Mouse (Mus musculus) ovary, postnatal 10 days (tissue): ENCODE data around the gene Bmpr1a.

Experiments
- DNase-seq: peaks from one replicate; pipeline ENCODE4 v3.0.0; 2022; ENCODE audit warnings: low spot score

Gene Bmpr1a

DNA sequence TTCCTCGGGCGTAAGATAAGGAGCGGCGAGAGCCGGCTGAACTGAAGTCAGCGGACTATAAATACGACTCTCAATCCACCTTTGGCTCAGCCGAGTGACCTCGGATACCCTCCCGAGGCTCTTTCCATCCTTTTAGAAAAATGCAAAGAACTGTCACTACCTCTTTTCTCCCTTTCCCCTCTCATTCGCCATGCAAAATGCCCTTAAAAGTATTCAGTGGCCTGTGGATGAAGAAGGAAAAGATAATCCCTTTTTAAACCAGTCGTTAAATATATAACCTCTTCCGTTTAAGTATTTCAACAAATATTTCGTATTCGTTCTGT is at the start of gene Bmpr1a:
Gene Bmpr1a, minus strand, starts transcription at position 17 of the 323 bp plus-strand sequence.
- DNase-seq, result no peak

DNA sequence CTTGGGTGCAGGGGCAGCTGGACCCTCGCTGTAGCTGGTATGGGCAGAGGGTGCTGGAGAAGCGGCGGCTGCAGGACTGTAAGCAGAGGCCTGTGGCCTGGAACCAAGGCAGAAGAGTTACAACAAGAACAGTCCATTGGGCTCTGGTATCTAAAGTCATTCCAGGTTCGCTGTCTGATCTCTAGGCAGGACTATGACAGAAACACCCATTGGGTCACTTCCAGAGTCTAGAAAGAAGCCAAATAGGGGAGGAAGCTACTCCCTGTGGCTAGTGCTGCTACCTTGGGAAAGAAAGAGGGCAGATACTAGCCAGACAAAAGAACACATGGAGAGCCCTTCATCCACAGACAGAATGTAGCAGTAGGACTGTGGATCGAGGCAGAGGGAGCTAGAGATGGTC is 49.1 kb upstream of the Bmpr1a start:
- DNase-seq, result no peak

DNA sequence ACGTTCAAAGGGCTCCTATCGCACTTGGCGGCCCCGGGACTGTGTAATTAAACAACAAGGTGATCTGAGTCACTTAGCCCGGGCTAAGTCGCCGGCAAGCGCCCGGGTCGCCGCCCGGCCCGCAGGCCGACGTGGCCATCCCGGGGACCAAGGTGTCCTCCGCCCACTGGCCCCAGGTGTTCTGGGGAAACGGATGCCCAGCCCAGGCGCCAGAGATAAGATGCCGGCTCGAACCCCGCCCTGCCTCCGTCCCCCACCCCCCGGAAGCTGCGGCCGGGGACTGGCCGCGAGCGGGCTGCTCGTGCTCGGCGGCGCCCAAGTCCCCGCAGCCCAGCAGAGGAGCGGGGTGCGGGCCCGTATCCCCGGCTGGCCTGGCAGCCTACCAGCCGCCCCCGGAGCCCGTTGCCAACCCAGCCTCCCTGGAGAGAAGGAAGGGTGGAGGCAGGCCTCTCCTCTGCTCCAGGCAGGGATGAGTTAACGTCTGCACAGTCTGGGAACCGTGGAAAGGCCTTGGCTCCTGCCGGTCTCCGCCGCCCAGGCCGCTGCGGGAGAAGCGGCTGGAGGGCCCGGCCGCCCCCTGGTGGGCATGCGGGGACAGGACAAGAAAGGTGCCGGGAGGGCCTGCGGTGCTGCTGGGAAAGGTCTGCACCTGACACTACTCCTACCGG is 46.0 kb upstream of the Bmpr1a start:
- DNase-seq, result peak; percentile 60

GRCm38 (mm10) chr14:34548391-34549001 is 45.4 kb upstream of the Bmpr1a start:
- peak; percentile 56 for DNase-seq

GRCm38 (mm10) chr14:34544545-34544944 is 41.4 kb upstream of the Bmpr1a start:
- DNase-seq, result no peak

- DNase-seq, result no peak
Observed at GRCm38 (mm10) chr14:34544001-34544400, 40.9 kb upstream of the Bmpr1a start.

DNA sequence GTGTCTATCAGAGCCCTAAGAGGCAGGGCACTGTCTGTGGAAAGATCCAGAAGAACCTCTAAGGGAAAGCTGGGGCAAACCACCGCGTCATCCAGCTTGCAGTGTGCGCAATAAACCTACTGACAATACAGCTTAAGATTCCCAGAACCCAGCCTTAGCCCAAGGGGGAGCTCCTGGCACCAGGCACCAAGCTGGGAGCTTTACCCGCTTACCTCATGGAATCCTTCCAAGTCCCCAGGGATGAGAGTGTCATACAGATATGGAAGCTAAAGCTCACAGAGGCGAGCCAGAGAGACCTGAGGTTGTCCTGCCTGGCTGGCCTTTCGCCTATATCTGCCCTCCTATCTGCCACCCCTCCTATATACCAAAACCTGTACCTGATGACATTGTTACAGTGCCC is 40.5 kb upstream of the Bmpr1a start:
- DNase-seq, result no peak

- DNase-seq, result no peak
Observed at GRCm38 (mm10) chr14:34541896-34542295, 38.8 kb upstream of the Bmpr1a start.

- DNase-seq, result no peak
Observed at GRCm38 (mm10) chr14:34540685-34541162, 37.6 kb upstream of the Bmpr1a start.

DNA sequence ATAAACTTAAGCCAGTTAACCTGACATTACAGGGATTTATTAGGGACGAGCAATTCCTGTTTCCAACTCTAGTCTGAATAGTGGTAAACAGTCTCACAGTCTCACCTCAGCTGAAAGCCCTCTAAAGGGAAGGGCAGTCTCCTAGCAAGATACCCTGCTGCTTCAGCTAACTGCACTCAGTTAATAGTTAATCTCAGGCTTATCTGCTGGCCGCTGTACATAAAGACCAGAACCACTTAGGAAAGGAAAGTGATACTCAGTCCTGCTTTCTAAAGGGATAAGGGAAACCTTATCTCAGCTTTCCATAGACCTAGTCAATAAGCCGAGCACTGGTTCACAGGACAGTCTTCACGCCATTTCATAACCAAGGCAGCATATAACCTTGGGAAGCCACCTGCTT is 32.7 kb upstream of the Bmpr1a start:
- no peak for DNase-seq

GRCm38 (mm10) chr14:34533537-34533936 is 30.4 kb upstream of the Bmpr1a start:
- no peak for DNase-seq

DNA sequence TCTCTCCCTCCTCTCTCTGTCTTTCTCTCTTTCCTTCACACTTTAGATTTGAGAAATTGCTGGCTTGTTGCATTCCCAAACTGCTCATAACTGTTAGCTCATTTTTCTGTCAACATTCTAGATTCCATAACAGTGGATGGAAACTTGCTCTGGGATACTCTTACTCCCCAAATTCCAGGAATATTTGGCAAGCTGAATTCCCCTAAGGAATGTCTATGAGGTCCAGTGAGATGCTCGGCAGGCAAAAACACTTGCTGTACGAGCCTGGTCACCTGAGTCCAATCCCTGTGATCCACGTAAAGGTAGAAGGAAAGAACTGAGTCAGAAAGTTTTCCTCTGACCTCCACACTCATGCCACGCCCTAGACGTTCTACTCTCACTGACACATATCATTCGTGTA is 29.4 kb upstream of the Bmpr1a start:
- no peak for DNase-seq

DNA sequence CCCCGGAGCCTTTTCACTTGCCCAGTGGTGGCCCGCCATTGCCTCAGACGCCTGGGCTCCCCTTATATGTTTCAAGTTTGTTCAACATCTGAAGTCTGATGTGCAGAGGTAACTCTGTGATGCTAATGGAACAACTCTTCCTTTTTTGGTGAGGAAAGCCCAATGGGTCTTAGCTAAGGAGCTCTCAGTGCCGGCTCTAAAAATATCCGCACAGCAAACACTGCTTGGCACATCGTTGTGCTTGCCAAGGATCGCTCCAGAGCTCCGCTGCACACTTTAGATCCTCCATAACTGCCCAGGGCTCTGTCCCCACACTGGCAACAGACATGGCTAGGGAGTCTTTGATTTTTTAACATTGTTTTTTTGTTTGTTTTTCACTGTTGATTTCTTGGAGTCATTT is 25.7 kb upstream of the Bmpr1a start:
- DNase-seq, result no peak

- DNase-seq, result no peak
Observed at GRCm38 (mm10) chr14:34522701-34523100, 19.6 kb upstream of the Bmpr1a start, which contains the start of gene 9230112D13Rik. Gene 9230112D13Rik, minus strand, starts transcription at chr14:34522801.

- no peak for DNase-seq
Observed at GRCm38 (mm10) chr14:34517959-34518544, 14.9 kb upstream of the Bmpr1a start.

DNA sequence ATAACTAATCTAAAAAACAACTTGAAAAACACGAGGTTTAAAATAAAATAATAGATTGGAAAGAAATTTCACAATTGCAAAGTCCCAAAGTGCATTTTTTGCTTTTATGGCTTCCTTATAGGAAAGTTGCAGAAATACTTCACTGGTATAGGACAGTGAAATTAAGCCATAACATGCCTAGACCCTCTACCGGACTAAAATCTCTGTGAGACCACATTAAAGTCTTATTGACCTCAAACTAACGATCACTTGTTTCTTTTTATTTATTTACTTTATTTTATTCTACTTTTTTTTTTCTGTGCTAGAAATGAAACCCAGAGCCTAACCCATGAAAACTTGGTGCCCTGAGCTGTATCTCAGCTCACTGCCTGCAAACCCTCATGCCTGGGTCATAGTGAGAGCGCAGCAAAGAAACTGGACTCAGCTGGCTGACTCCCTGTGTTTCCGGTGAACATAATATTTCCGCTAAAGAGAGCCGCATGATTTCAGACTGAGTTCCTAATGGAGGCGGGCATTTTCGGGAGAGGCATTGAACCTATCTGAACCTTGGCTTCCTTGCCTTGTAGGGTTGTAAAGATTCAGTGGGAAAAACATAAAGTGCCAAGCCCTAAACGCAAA is 13.9 kb upstream of the Bmpr1a start:
- no peak for DNase-seq

DNA sequence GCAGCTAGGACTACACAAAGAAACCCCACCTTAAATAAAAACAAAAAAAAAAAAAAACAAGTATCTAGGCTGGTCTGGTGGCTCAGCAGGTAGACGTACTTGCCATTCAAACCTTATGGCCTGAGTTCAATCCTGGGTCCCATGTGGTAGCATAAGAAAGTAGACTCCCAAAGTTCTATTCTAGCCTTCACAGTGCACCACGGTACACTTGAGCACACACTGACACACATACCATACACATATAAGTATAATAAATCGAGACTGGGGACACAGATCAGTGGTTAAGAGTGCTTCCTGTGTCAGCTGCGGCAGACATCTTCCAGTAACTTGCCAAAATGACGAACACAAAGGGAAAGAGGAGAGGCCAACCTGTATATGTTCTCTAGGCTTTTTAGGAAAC is 12.7 kb upstream of the Bmpr1a start:
- DNase-seq, result no peak

- no peak for DNase-seq
Observed at GRCm38 (mm10) chr14:34514120-34514519, 11.0 kb upstream of the Bmpr1a start.

DNA sequence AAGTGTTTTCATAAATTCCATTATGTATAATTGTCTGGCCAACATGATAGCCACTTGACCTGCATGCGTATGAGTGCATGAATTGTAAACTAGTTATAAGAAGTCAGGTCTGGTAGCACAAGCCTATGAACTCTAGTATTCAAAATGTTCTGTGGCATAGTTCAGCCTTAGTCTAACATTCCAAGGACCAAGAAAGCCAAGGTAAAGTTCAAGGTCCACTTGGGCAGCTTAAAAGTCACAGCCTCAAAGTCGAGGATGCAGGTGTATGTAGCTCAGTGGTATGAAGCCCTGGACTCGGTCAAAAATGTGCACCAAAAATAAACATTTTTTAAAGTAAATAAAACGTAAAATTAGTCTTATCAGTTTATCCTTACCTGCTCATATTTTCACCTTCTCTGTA is 9.5 kb upstream of the Bmpr1a start:
- no peak for DNase-seq

- no peak for DNase-seq
Observed at GRCm38 (mm10) chr14:34511901-34512300, 8.8 kb upstream of the Bmpr1a start.

DNA sequence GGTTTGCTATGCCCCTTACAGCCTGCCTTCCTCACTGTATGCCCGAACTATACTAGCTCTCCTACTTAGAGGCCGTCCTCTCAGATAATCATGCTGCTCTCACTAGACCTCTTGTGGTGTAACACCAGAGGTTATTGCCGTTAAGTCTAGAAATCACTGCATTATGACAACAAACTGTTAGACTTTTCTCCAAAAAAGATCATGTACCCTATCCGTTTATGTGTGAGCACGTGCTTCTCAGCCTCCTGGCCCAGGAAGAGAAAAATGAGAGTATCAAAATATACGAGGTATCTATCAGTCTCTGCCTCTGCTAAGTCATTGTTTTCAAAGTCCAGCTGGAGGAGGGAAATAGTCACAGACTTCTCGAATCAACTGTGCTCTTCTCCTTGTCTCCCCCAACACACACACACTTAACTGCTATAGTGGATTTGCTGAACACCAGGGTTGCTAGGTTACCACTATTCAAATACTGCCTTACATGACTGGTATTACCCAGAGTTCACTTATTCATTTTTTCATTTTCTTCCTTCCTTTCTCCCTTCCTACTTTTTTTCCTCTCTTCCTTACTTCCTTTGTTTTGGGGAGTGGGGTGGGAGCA is 5.8 kb upstream of the Bmpr1a start:
- DNase-seq, result no peak

DNA sequence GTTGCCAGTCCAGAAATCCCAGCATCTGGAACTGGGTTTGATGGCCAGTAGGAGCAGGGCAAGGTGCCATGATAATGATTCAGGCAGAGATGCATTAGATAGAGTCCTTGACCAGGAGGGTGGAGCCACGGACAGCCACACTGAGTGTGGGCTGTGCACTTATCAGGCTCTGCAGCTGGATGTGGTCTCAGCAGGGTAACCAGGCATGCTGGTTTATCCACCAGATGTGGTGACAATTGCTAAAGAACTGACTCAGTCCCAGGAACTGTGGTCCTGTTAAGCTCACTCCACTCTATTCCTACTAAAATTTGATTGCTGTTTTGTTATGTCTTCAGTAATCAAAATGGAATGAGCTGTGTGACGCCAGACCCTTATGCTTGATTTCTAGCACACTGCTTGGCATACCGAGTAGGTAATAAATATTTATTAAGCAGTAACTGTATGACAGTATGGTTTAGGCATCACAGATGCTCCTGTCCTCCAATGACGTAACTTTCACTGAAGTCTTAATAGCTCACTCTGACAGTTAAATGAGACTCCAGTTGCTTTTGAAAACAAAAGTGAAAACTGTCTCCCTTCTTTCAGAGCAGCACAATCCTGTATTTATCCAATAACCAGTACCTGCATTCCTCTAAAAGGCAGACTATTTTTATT is 5.2 kb upstream of the Bmpr1a start:
- no peak for DNase-seq
